Mouse (Mus musculus): ENCODE measurements at regions not wholly inside any gene's neighbourhood (a gene's known extent, or its start where the extent isn't known, plus 50 kb on each side); places are given as distances from the start of the nearest gene placed in this dataset.

- TF ChIP-seq POLR2A (IDR thresholded peaks at IDR 0.05; ENCODE audit: extremely low read depth, insufficient read depth, low read length) = no peak
- no peak for TF ChIP-seq CTCF (IDR thresholded peaks at IDR 0.05; ENCODE audit: extremely low read depth, insufficient read depth, low read length)
Observed at GRCm38 (mm10) chr10:72394367-72394766, 260.3 kb upstream of the Zwint start.
